Mouse (Mus musculus) v-Abl transformed pro-B cells (cell line): ENCODE measurements around the gene Fsd1l.

Source experiments
- in situ Hi-C, 2 experiments: fragments of 400-800 bp; cut with MboI; formaldehyde crosslinking; loops; one replicate each; pipeline ENCODE4 v1.15.1; 2025; ENCODE audit not compliant: unreplicated experiment in 2 of 2

Gene Fsd1l

GRCm38 (mm10) chr4:53631316-53632010 is at the start of gene Fsd1l:
Gene Fsd1l, plus strand, starts transcription at chr4:53631471.
- in situ Hi-C loops, result no loop called here

DNA sequence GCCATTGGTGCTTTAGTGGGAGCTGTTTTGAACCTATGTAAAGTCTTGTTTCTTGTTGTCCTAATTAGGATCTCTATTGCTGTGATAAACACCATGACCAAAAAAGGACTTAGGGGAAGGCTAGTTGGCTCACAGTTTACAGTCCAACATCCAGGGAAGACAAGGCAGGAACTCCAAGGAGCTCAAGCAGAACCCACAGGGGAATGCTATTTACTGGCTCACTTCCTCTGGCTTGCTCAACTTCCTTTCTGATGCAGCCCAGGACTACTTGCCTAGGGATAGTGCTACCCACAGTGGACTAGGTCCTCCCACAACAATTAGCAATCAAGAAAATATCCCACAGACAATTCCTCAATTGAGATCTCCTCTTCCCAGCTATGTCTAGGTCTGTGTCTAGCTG is 43.6 kb upstream of the Fsd1l start:
- in situ Hi-C loops, result no loop called here

- in situ Hi-C loops, result no loop called here
Measured at GRCm38 (mm10) chr4:53588936-53589335, 42.3 kb upstream of the Fsd1l start.

GRCm38 (mm10) chr4:53589466-53589865 is 41.8 kb upstream of the Fsd1l start:
- in situ Hi-C loops, result no loop called here

GRCm38 (mm10) chr4:53590163-53590562 is 41.1 kb upstream of the Fsd1l start:
- in situ Hi-C loops, result loop anchor here (5.0 to 10.0 kb wide), 5 partner anchors 208 to 565 kb away; no protein-coding TSS in a partner anchor

DNA sequence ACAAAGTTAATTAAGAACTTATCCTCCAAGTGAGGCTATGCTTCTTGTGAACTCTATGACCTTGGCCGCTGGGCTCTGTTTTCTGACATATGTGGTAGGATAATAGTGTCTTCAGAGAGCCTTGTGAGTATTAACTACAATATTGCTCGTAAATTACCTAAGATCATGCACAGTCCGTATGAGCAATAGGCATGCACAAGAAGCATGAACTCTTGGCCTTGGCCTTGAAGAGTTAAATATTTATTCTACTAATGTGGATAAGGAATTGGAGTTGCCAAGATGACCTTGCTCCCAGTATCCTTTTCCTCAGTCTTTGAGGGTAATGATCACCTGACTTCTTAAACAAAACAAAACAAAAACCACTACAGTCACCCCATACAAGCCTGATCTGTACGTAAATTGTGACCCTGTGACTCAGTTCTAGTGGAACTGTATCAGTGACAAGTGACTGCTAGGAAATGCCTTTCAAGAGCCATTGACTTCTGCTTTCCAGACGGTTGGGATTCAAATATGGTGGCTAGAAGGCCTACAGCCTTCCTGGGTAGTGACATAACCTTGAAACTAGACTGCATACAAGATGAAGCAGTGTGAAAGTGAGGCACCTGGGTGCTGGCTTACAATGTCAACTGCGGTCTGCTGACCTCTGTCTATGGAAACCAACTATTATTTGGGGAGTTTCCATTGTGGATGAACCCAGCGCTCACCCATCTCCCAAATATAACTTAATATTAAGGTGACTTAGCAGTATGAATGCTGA is 40.4 kb upstream of the Fsd1l start:
- in situ Hi-C loops, result loop anchor here (5.0 to 10.0 kb wide), 5 partner anchors 209 to 566 kb away; no protein-coding TSS in a partner anchor

- in situ Hi-C loops, result loop anchor here (5.0 to 10.0 kb wide), 5 partner anchors 209 to 567 kb away; no protein-coding TSS in a partner anchor
Measured at GRCm38 (mm10) chr4:53591536-53591935, 39.7 kb upstream of the Fsd1l start.

GRCm38 (mm10) chr4:53591941-53592340 is 39.3 kb upstream of the Fsd1l start:
- in situ Hi-C loops, result loop anchor here (5.0 to 10.0 kb wide), 5 partner anchors 210 to 567 kb away; no protein-coding TSS in a partner anchor

GRCm38 (mm10) chr4:53592386-53592785 is 38.9 kb upstream of the Fsd1l start:
- in situ Hi-C loops, result loop anchor here (5.0 to 10.0 kb wide), 5 partner anchors 210 to 568 kb away; no protein-coding TSS in a partner anchor

DNA sequence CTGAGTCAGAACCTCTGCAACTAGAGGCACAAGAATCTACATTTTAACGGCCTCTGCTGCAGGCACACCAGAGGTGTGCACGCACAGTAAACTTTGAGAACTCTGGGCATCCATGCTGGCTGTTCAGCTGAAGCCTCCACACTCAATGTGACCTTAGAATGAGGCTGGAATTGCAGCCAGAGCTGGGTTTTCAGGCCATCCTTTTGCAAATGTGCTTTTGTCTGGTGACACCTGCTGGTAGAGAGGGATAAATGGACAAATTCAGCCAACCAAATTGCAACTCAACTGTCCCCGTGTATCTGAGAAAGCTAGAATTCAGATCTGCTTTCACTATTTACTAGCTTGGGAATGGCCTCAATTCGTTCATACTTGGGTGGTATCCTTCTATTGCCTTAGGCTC is 37.1 kb upstream of the Fsd1l start:
- in situ Hi-C loops, result loop anchor here (5.0 to 10.0 kb wide), 5 partner anchors 212 to 569 kb away; no protein-coding TSS in a partner anchor

DNA sequence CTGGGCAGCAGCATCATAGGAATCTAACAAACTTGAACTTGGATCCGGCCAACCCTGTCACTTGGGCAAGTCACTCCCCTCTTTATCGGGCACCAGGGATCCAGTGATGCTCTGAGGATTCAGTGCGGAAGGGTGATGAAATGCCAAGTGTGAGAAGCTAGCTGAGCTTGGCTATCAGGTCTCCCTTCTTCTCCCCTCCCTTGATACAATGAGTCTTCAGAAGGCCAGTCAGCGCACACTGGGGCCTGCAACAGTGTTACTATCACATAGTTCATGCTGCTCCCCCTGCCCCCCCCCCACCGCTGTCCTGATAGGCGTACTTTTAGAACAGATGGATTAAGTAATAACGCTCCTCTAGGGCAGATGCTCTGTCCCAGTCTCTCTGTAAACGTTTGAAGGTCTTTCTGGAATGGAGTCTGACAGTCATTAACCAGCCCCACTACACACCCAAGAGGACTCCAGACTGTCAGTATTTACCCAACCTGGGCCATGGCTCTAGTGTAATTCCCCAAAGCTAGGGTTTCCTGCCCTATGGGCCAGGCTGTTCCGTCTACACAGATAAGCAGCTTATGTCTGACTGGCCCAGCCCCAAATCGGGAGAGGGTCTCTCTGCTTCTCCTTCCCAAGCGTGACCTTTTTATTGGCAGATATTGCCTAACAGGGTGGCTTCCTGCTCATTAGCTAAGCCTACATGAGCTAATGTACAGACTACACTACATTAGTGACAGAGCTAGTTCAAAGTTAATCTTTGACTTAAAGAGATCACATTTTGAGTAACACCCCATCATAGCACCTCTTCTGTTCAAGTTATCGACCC is 35.8 kb upstream of the Fsd1l start:
- in situ Hi-C loops, result loop anchor here (10.0 kb wide), 3 partner anchors 249 to 571 kb away; no protein-coding TSS in a partner anchor

GRCm38 (mm10) chr4:53596063-53596895 is 35.0 kb upstream of the Fsd1l start:
- in situ Hi-C loops, result loop anchor here (10.0 kb wide), 3 partner anchors 249 to 571 kb away; no protein-coding TSS in a partner anchor

DNA sequence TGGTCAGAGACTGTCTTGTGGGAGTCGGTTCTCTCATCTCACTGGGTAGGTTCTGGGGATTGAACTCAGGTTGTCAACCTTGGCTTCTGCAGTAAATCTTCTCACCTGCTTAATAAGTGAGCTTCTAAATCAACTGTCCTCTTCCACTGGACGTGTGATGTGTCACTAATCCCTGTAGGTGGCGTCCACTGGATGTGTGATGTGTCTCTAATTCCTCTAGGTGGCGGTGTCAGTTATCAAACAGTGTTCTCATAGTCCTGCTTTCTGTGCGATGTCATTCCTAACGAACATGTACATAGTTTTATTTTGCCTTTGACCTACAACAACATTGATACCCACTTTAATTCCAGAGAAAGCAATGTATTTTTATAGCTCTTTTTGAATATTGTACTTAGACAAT is 30.8 kb upstream of the Fsd1l start:
- in situ Hi-C loops, result no loop called here

GRCm38 (mm10) chr4:53614576-53615225 is 16.6 kb upstream of the Fsd1l start:
- in situ Hi-C loops, result no loop called here

GRCm38 (mm10) chr4:53617968-53618367 is 13.3 kb upstream of the Fsd1l start:
- in situ Hi-C loops, result no loop called here

GRCm38 (mm10) chr4:53620104-53620503 is 11.2 kb upstream of the Fsd1l start:
- in situ Hi-C loops, result no loop called here

GRCm38 (mm10) chr4:53621084-53621483 is 10.2 kb upstream of the Fsd1l start:
- in situ Hi-C loops, result no loop called here

GRCm38 (mm10) chr4:53621490-53621889 is 9.8 kb upstream of the Fsd1l start:
- in situ Hi-C loops, result no loop called here

DNA sequence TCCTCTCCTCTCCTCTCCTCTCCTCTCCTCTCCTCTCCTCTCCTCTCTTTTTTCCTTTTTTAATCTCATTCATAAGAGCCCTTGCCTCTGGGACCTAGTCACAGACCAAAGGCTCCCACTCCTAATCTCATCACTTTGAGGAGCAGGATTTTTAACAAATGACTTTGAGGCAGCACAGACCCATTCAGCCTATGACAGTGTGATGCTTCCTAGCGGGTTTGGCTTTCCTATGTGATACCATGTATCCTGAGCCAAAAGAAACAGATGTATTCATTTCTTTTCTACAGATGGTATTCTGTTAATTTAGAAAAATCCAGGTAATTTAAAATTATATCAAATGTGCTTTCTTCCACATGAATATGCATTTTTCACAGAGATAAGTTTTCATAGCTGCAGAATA is 7.6 kb upstream of the Fsd1l start:
- in situ Hi-C loops, result no loop called here
